Mouse (Mus musculus) ES-E14 (cell line): ENCODE results near the gene Idh3b.

Experiments
- HCFC1 ChIP-seq: IDR thresholded peaks from 2 replicates; pipeline ENCODE4 v1.6.1; 2012; ENCODE audit warnings: low read length, inconsistent platforms, borderline replicate concordance; ENCODE audit not compliant: insufficient read depth
- ZNF384 ChIP-seq: IDR thresholded peaks from 2 replicates; pipeline ENCODE4 v1.6.1; 2012; ENCODE audit warnings: low read depth, low read length, inconsistent platforms

DNA sequence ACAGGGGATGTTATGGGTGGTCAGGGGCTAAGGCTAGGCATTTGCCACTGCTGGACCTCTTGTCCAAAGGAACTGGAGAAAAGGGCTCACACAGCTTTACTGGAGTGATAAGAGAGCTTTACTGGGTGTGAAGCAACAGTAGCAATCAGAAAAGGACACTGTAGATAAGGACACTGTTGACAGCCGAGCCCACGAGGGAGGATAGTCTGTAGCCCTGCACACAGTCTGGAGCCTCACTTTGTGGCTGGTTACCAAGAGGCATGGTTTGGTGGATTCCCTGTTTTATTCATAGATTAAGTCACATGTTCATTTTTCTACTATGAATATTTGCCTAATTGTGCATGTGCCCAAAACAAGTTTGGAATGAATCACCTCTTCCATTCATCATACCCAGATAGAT is 21.9 kb downstream of the Idh3b start:
- TF ChIP-seq HCFC1 (no peak), ZNF384 (no peak)
